Mouse (Mus musculus): ENCODE results near the gene Ctbp2.
A peak's percentile ranks its signal among the peaks of the same experiment; 100 is the strongest.

The Ctbp2 gene

DNA sequence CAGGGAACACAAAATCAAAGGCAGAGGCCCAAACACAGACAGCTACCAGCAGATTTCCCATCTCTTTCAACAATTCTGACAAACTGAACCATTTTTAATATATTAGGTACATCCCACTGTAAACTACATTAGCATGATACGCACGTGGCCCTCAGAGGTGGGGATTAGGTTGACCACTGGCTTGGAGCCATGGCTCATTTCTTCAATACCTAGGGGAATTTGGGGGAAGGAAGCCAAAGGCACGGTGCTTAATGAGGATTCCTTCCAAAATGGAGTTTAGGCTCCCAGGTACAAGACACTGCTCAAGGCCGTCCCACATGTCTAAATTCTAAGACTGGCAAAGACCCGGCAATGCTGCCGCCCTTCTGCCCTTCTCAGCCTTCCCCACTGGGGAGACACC is 121.9 kb downstream of the Ctbp2 start:
- no peak for DNase-seq

DNA sequence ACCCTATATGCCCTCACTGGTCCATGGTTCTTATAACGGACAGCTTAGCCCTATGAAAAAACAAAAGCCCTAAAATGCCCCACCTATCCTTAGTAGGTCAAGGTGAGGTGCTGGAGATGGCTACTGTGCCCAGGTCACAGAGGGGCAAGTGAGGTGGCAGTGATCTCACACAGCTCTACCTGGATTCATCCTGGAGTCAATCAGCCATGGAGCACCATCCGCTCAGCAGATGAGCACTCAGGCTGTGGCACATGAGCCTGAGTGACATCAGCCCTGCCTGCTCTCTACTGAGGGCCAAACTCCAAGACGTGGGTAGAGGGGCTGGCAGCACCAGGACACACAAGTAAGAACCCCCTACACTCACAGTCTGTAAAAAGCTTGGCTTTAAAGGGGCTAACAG is 122.8 kb downstream of the Ctbp2 start:
- no peak for DNase-seq

DNA sequence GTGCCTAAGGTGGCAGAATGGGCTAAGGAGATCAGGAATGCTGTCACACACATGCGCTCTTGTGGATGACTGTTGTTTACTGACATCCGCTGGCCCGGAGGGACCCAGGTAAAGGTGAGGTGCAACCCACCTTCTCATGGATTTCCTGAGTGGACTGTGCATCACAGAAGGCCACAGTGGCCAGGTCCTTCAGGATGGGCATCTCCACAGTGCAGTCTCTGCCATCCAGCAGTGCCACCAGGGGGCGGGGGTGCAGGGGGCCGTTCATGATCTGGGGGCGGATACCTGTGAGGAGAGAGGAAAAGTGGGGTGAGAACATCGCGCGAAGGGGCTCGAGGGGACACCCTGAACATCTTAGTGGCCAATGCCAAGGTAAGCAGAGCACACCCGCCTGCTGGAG is 125.1 kb downstream of the Ctbp2 start:
- DNase-seq = no peak

GRCm38 (mm10) chr7:132998639-132999038 is 125.5 kb downstream of the Ctbp2 start:
- no peak for DNase-seq

- DNase-seq = peak; percentile 22
These were observed 127.8 kb downstream of the Ctbp2 start for GRCm38 (mm10) chr7:132996391-132996790.

DNA sequence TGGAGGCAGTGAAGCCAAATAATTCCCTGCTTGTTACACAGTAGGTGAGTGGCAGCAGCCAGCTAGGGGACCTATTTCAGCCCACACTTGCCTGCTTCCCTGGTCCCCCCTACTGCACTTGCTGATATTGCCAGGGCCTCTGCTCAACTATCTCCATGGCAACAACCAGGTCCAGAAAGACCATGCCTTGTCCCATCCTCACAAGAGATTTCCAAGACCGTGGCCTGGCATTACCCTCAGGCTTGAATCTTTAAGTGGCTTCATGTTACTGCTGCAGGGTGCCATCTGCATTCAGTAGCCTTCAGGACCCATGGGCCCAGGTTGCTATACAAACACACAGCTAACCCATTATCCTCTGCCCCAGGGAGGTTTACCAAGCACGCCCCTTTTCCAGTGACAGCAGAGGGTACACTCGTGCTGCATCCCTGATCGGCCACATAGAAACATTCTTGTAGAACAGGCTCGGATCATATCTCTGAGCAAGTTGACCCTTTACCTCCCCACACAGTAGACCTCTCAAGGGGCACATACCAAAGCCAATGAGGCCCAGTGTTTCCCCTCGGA is 129.4 kb downstream of the Ctbp2 start:
- DNase-seq = no peak

DNA sequence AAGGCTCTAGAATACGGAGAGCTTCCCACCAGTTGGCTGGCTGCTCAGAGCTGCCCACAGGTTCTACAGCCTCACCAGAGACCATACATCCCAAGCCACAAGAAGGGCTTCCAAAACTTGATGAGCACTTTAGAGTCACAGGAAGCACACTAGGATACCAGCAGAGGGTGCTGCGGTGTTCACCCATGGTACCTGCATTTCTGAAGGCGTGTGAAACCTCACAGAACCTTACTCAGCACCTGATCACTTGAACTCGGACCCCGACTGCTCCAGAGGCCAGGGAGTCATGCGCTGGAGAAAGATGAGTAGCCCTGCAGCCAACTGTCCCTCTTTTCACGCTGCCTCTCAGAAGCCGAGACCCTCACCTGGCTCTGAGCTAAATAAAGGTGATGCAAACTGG is 130.0 kb downstream of the Ctbp2 start:
- no peak for DNase-seq

- DNase-seq = no peak
These were observed 131.1 kb downstream of the Ctbp2 start for GRCm38 (mm10) chr7:132992967-132993615.

DNA sequence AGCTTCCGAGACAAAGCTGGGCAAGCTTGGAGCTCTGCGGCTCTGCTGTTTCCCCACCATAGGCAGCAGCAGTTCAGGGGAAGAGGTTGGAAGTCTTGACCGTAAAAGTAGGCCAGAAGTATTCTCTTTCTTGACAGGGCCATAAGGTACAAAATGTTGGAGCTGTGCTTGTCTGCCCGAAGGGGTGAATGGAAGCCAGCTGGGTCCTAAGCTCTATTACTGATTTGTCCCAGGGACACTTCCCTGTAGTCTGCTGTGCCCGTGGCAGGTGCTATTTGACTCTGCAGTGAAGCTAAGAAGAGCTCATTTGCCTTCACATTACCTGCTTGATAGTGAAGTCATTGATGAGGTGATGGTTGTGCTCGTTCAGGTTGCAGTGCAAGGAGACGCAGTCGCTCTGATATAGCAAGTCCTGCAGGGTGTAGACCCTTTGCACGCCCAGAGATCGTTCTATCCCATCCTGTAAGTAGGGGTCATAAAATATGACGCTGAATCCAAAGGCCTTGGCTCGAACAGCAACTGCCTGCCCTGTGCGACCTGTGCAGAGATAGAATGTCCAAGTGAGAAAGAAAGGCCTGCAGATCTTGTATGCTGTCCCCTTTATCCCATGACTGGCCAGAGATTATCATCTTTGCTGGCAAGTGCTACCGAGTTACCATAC is 132.8 kb downstream of the Ctbp2 start:
- DNase-seq = no peak

DNA sequence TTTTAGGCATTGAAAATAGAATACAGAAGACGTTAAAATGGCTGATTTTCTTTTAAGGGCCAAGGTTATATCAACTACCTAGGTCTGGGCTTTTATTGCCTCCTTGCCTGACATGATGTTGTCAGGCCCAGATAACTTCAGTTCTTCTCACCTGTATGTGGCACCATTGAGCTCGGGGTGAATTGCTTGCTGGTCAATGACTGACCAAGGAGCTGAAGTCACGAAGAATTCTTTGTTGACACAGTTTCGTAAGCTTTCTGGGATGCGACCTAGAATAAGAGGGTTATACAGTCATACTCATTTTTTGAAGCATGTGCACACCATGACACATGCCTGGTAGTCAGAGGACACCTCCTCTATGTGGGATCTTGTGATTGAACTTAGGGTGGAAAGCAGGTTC is 134.3 kb downstream of the Ctbp2 start:
- no peak for DNase-seq

DNA sequence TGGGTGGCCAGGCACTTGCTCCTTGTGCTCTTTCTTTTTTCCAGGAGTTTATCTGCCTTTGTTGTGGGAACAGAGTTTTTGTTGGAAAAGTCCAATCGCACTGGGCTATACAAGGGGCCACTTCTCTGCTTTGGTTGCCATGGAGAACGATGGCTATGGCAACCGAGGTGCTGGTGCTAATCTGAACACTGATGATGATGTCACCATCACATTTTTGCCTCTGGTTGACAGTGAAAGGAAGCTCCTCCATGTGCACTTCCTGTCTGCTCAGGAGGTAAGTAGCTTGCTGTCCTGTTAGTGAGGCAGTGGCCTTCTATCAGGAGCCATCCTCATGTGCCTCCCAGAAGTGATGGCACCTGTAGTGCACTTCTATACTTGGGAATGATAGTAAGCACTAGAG is 141.5 kb downstream of the Ctbp2 start:
- DNase-seq = peak; percentile 26

GRCm38 (mm10) chr7:132977981-132978380 is 146.2 kb downstream of the Ctbp2 start:
- no peak for DNase-seq

DNA sequence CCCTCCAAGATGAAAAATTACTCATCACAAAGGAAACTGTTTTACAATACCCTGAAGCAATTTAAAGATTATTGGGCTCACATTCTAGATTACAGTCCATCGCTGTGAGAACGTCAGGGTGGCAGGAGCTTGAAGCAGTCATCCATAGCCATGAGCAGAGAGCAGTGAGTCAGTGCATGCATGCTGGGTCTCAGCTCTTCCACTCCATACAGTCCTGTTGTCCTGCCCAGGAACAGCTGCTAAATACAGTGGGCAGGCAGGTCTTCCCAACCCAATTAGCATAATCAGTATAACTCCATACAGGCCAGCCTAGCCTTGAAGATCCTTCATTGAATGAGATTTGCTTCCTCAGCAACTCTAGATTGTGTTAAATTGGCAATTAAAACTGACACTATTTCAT is 148.1 kb downstream of the Ctbp2 start:
- no peak for DNase-seq

GRCm38 (mm10) chr7:132972079-132972478 is 152.1 kb downstream of the Ctbp2 start:
- no peak for DNase-seq

GRCm38 (mm10) chr7:132965707-132966106 is 158.4 kb downstream of the Ctbp2 start:
- DNase-seq = no peak

GRCm38 (mm10) chr7:132964395-132964794 is 159.8 kb downstream of the Ctbp2 start:
- DNase-seq = no peak

DNA sequence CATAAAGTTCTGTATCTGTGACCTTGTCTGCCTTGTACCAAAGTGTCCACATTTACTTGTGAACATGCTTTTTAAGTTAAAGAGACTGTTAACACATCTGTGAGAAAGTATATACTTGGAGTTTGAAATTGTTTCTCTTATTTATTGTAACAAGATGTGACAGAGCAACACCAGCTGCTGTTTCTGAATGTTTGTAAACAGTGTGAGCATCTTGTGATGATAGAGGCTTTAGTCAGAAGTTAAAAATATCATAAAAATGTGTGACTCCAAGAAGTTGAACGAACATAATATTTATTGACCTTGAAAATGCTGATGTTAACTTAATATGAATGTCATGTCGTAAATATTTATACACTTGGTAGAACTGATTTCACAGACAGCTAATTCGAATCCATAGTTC is 173.5 kb downstream of the Ctbp2 start:
- DNase-seq = no peak

DNA sequence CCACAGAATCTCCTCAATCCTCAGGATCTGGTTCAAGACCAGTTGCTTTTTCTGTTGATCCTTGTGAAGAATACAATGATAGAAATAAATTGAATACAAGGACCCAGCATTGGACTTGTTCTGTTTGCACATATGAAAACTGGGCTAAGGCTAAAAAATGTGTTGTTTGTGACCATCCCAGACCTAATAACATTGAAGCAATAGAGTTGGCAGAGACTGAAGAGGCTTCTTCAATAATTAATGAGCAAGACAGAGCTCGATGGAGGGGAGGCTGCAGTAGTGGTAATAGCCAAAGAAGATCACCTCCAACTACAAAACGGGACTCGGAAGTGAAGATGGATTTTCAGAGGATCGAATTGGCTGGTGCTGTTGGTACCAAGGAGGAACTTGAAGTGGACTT is 174.2 kb downstream of the Ctbp2 start:
- no peak for DNase-seq

DNA sequence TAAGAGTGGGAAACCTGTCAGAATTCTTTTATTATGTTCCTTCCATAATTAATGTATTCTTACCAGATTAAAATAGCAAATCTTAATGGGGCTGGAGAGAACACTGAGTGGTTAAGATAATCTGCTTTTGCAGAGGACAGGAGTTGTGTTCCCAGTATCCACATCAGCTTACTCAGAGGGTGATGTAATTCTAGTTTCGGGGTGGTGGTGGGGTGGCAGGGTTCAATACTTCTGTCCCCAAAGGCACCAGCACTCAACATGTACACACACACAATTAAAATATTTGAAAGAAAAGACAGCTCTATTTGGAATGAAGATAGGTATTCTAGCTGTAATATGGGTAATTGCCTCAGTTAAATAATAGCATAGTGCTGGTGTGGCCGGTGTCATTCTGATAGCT is 183.6 kb downstream of the Ctbp2 start:
- DNase-seq = no peak

GRCm38 (mm10) chr7:132939118-132939517 is 185.0 kb downstream of the Ctbp2 start:
- no peak for DNase-seq
